Mouse (Mus musculus): ENCODE measurements around the gene Mphosph9. TPM values are rescaled to one million over a fixed set of nuclear protein-coding genes. Genes with fewer than 3 reads are reported as not detected.
"Not testable (repeated sequence)": the region's sequence is repeated elsewhere in the genome, so short reads cannot be mapped to it uniquely, and the experiment has no call there.

Mphosph9 gene
- total RNA-seq, 1 experiment from 2014 or later: 11.8 TPM

- no peak for DNase-seq
Observed at GRCm38 (mm10) chr5:124234778-124235177, 93.0 kb downstream of the Mphosph9 start.

DNA sequence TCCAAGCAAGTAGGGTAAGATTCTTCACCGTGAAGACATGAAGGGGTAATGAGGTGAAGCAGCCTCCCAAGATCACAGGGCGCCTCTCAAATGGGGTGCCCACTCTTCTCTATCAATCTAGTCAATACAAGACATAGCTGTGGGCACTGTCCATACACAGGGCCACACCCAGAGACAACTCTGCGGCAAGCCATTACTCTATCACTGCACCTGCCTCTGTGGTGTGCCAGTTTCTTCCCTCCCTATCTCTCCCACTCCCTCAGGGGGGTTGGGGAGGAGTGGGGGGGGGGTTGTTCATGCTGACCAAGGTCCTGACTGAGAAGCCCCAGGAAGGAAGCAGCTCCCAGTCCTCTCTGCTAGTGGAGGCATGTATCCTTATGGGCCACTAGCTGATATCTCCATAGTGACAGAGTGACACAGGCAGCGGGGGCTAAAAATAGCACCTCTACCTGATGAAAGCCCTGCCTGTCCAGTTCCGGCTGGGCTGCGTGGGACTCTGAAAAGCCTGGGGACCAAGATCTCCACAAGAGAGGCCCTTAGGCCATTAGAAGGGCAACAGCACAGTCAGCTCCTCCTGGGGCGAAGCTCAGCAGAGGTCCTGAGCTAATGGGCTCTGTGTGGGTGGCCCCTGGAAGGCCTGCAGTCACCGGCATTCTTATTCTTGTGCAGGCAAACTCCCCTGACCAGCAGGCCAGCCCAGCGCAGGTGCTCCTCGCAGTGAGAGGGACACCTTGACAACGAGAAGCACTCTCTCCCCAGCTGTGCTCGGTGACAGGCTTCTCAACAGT is 93.7 kb downstream of the Mphosph9 start:
- DNase-seq: no peak

GRCm38 (mm10) chr5:124233144-124233465 is 94.7 kb downstream of the Mphosph9 start:
- no peak for DNase-seq

- no peak for DNase-seq
Observed at GRCm38 (mm10) chr5:124232360-124233143, 95.2 kb downstream of the Mphosph9 start.

DNA sequence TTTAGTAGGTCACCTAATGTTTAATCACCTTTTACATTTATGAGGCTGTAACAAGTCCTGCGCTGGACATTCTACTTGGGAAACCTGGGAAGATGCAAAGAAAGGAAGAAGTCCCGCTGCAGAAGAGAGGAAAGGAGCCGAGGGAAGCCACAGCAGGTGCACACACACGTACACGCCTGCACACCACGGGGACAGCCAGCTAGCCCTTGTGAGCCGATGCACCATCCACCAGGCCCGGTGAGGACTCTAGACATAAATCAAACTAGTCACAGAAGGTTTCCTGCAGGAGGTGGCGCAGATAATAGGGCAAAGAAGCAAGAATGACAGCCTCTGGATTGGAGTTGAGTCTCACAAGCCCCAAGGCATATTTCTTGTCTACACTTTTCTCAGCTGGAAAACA is 97.3 kb downstream of the Mphosph9 start:
- DNase-seq: no peak

- DNase-seq: no peak
Observed at GRCm38 (mm10) chr5:124227193-124227592, 100.6 kb downstream of the Mphosph9 start.

DNA sequence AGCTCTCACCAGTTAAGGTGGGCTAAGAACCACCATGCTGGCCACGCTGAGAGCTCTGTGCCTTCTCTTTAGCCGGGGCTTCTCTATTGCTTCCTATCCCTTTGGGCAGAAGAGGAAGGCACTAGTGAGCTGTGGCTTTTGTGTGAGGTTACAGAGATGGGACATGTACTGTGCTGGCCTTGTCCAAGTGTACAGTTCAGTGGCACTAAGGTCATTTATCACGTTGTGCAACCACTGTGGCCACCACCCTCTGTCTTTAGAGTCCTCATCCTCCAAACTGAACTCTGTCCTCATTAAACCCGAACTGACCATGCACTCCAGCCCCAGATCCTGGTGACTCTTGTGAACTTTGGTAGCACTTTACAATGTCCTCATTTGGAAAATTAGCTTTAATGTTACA is 101.3 kb downstream of the Mphosph9 start:
- DNase-seq: no peak

DNA sequence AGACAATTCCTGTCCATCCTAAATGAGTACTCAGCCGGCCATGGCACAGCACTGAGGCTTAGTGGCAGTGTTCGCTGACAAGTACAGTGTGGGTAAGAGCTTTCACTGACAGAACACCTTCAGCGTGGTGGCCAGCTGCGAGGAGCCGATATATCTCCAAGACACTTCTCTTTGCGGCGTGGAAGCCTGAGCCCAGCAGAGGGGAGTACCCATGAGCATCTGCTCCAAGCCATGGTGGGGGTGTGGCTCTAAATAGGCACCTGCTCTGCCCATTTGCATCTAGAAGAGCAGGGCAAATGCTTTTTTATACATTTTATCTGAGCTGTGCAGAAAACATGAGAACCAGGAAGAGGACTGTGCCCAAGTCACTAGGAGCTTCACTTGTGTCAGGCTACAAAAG is 101.9 kb downstream of the Mphosph9 start:
- DNase-seq: no peak

DNA sequence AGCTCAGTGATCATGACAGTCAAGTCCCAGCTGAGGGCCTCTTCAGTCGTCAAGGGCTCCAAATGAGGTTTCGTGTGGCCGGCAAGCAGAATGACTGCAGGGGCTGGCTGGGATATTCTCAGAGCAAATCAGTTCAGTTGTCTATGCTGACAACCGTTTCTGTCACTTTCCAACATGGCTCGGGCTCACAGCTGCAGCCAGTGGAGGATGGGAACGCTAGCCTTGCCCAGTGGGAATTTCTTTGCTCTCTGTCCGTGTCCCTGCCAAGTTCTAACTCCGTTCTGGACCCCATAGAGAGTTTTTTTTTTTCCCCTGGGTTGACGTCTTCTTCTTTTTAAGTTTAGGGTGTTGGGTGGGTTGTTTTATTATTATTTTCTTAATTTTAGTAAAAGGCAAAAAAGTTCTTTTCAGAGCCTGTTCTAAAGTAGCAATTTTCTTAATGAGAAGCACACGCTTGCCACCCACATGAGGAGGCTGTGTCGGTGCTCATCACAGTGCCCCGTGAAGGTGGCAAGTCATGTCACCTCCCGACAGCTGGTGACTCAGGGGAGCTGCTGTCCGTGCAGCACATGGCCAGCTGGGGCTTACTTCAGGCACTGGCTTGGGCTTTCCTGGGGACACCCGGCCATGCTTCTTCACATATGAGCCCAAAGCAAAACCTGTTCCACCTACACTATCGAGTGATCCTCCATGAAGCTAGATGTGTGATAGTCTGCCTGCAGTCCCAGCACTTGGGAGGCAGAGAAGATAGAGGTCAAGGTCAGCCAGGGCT is 103.3 kb downstream of the Mphosph9 start:
- DNase-seq: no peak

- no peak for DNase-seq
Observed at GRCm38 (mm10) chr5:124223574-124223973, 104.2 kb downstream of the Mphosph9 start.

DNA sequence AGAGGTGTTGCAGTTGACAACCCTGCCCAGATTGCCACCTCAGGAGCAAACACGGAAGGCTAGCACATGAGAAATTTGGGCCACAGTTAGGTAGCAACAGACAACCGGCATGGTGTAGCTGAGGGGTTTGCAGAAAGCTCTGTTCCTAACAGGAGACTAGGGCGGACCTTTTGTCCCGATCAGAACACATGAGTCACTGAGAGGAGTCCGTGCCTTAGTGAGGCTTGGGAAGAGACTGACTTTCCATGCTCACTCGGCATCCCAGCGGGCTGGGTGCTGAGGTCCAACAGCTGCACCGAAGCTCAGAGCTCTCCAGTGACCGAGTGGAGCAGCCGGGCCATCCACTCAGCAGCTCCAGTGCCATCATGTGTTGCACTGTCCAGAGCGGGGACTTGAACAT is 105.1 kb downstream of the Mphosph9 start:
- no peak for DNase-seq

- no peak for DNase-seq
Observed at GRCm38 (mm10) chr5:124221736-124222040, 106.1 kb downstream of the Mphosph9 start.

DNA sequence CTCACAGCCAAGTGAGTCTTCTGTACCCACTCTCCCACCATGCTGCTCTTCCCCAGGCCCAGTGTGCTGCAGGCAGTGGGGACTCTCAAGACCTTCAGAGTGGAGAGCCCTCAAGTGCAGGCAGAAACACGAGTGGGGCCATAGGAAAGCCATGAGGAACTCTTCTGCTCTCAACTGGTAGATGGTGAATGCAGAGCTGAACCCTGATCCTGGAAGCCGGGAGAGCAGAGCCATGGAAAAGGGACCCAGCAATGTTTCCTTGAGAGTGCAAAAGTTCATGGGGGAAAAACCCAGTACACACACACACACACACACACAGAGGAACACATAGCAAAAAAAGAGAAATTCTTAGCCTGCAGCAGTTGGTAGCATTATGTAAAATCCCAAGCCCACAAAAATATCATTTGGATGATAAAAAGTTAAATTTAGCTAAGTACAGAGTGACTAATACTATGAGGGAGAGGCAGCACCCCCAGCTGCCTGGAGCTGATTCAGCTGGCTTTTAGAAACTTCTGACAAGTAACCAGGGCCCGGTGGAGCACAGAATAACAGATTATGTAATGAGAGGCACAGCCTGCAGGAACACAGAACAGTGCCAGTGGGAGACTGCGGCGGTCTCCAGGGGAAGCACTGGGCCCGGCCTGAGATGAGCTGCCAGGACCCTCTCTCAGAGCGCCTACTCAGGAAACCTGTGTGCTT is 106.6 kb downstream of the Mphosph9 start:
- DNase-seq: peak; percentile 71

GRCm38 (mm10) chr5:124220551-124220950 is 107.2 kb downstream of the Mphosph9 start:
- no peak for DNase-seq

GRCm38 (mm10) chr5:124219431-124219830 is 108.3 kb downstream of the Mphosph9 start:
- DNase-seq: no peak

DNA sequence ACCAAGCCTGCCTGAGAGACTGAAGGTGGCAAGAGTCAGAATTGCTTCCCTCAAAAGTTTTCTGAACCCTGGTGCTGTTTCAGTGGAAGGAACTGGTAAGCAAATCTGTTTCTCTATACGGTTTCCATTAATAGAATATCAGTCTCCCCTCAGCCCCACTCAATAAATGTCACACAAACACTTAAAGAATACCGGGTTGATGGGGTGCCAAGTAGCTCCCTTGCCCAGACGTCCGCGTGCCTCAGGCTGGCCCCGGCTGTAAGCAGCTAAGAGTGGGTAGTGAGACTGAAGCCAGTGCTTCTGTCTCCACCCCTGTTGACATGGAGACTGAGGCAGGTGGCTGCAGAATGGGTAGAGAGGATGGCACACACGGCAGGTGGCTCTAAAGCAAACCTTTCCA is 108.8 kb downstream of the Mphosph9 start:
- no peak for DNase-seq

- DNase-seq: no peak
Observed at GRCm38 (mm10) chr5:124217566-124218249, 110.1 kb downstream of the Mphosph9 start.

GRCm38 (mm10) chr5:124217092-124217491 is 110.7 kb downstream of the Mphosph9 start:
- not testable (repeated sequence) for DNase-seq

GRCm38 (mm10) chr5:124216403-124216802 is 111.4 kb downstream of the Mphosph9 start:
- DNase-seq: no peak

- no peak for DNase-seq
Observed at GRCm38 (mm10) chr5:124215647-124216046, 112.1 kb downstream of the Mphosph9 start.

DNA sequence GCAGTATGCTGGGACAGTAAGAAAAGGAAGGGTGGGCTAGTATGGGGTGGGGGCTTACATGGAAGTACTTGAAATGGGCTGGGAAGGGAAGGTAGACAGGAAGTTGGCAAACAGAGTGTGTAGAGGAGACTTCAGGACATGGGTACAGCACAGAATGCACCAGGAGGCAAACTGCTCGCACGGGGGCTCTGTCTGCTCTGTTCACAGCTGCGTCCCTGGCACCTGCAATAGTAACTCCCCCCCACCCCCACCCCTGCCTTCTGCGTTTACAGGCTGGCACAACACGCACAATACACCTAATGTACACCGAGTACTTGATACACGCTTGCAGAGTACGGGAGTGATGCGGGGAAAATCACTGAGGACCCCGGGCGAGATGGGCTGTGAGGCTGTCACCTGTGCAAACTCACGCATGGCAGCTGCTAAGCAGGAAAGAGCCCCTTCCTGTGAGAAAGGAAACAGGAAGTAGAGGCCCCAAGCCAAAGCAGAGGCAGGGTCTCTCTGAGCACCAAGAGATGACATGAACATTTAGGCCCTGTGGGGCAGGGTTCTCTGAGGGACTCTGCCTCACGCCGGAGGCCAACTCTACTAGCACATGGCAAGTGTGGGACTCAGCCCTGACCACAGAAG is 113.1 kb downstream of the Mphosph9 start:
- no peak for DNase-seq

Data from adrenal gland, postnatal 25 days (tissue).